Mouse (Mus musculus) sigmoid colon, adult 10 weeks (tissue): ENCODE results near the gene Npb. TPM values are rescaled to one million over a fixed set of nuclear protein-coding genes. Genes with fewer than 3 reads are reported as not detected.

Source experiments
- polyA plus RNA-seq: library from polyadenylated mRNA; stranded (reverse); fragments of 350-450 nt; fragmentation: Illumina TruSeq; extraction: RNeasy Lipid Tissue Mini Kit (QIAGEN cat#74804); gene quantifications from one replicate; pipeline ENCODE4 v1.2.3, GENCODE M21; 2014; ENCODE audit warnings: low read depth, low replicate concordance

Gene Npb
- polyA plus RNA-seq = not detected

DNA sequence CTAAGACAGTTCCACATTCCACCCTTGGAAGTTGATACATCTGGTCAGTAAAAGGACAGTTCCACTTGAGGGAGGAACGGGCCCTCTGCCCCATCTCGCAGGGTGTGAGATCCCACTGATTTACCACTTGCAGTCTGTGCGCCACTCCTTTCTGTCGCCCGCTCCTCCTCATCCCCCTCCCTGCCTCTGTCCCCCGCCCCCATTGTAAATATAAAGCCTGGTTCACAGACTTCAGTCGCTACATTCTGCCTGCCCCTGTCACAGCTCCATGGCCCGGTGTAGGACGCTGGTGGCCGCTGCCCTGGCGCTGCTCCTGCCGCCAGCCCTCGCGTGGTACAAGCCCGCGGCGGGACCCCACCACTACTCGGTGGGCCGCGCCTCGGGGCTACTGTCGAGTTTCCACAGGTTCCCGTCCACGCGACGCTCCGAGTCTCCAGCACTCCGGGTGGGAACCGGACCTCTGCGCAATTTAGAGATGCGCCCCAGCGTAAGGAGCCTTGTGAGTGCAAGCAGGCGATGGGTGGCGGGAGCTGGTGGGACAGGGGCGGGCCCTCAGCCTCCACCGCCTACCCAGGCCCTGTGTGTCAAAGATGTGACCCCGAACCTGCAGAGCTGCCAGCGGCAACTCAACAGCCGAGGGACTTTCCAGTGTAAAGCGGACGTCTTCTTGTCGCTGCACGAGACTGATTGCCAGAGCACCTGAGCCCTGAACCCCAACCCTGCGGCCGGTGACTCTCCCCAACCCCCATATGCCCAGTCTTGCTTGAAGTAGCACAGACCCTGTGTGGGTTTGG lies at the start of gene Npb:
Gene Npb (plus strand): TSS at position 237 of the 794 bp plus-strand sequence.

DNA sequence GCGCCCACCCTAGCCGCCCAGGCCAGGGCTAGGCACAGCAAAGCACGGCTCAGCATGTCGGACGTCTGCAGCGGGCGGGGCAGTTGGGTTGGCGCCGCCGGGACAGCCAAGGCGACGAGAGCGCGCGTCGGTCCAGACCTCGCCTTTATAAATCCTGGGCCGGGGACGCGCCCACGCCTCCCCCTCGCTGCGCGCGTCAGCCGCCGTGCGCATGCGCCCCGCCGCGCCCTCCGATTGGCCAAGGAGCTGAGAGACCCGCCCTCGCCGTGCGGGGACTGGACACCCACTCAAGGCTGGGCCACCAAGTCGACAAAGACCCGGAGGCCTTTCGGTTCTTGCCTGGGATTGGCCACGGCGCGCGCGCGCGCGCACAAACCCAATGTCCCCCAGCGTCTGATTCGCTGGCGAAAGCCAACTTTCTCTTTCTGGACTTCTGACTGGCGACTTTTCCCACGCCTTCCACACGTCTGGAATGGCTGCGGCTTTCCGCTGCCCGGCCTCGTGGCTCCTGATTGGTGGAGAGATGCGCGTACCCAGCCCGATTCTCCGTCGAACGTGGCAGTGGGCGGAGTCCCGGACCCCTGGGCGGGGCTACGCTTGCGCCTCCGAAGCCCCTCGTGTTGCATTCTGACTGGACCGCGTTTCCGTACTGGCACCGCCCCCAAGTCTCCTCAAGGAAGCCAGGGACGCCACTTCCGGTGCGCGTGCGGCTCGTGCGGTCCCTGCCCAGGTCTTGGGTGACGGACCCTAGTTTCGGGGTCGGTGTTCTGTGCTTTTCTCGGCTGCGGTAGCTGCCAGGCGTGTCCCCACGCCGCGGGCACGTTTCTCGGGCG lies 35.3 kb upstream of the Npb start, which contains the start of gene P4hb:
Gene P4hb (minus strand): TSS at position 502 of the 833 bp plus-strand sequence.

DNA sequence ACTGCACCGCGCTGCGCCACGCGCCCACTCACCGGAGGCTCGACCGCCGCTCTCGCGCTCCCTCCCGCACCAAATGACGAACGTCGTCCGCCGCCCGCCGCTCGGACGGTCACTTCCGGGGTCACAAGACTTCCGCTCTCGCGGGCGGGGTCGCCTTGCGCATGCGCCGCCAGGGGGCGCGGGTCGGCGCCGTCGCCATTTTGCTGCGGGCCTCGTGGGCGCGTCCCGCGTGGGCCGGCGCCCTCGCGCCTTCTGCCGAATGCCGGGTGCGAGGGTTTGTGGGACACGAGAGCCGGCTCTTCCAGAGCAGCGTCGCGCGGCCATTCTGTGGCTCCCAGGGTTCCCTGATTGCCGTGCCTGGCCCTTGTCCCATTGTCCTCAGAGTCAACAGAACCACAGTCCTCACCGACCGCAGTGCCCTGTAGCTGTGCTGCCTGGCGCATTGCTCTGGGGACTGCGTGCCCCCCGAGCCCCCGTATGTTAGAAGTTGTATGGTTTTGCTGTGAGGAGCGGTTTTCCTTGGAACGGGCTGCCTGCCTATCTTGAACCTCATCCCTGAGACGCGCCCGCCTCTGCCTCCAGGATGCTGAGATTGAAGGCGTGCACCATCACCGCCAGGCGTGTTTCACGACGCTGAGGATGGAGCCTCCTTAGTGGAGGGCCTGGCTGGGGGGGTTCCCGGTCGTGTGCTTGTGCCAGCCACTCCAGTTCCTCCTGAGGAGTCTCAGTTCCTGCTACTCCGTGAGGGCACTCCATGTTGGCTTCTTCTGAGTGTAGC lies 26.6 kb upstream of the Npb start, which contains the start of gene Arhgdia:
Gene Arhgdia (minus strand): TSS at position 135 of the 778 bp plus-strand sequence.

DNA sequence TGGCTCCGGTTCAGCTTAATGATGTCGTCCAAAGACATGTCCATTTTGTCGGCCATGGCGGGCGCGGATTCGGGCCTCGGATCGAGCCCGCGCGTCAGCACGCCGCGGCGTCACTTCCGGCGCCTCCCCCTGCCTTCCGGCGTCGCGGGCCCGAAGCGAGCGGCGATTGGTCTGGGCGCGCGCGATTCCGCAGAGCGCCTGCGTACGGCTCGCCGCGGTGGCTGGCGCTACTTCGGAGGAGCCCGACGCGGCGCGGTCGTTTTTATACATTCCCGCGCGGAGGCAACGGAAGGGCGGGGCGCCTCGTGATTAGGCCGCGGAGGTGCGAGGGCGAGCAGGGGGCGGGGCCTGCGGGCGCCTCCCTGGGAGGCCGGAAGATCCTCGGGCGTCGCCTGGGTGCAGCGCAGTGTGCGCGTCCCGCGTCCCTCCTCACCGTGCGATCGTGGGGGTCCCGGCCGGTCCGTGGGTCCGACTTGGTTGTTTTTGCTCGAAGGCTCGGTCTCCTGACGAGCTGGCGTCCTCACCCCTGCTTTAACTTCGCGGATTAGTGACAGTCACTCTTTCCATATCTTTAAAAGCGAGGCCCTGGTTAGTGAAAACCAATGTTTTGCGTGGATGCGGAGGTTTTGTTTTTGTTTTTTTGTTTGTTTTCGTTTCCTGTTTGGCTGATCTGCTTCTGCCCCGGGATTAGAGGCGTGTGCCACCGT lies 9.8 kb upstream of the Npb start, which contains the start of the genes Alyref and Anapc11:
Gene Alyref (minus strand): TSS at position 83 of the 707 bp plus-strand sequence.
Gene Anapc11 (plus strand): TSS at position 139 of the 707 bp plus-strand sequence.

DNA sequence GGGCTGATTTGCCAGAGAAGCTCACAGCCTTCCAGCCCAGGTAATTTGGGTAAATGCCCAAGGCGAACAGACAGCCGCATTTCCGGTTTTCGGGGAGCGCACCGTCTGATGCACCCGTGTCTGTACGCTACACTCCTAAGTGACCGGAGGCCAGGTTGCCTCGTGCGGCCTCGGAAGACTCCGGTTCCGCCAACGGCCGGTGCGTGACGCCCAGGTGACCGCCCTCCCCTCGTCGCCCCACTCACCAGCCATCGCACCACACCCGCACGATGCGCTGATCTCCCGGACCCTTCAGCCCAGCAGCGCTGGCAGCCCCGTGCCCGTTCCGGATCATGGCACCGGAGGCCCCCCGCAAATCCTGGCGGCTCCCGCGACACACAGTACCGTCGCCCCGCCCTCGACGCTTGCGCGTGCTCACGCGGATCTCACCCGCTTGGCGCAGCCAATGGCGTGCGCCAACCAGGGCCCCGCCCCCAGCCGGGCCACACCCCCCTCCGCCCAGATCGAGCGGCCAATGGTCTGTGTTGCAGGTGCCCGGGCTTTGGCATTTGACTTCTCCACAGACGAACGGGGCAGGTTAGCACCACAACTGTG lies 9.3 kb downstream of the Npb start, which contains the start of gene Pcyt2:
Gene Pcyt2 (minus strand): TSS at position 418 of the 594 bp plus-strand sequence.

DNA sequence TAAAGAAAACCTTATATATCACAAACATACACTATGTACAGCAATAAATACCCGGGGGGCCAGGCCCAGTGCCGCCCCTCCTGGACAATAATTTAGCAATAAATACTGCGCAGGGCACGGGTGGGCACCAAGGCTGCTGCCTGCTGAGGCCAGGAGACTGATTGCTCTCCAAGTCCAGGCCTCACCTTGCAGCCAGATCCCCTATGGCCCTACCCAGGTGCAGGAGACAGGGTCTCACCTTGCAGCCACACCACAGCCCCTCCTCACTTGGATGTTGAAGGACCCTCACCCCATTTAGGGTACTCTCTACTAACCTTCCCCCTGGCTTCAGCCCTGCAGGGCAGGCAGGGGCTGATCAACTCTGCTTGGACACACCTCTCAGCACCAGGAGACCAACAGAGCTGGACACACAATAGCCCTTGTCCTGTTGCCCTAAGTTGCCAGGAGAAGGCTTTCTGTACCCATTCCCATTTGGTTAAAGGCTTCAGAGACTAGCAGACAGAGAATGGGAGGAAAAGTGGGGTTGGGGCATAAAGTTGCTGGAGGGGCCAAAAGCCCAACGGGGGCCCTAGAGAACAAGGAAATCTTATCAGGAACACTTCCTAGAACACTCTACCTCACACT lies 17.0 kb downstream of the Npb start, which contains the start of gene Sirt7:
Gene Sirt7 (minus strand): TSS at position 89 of the 624 bp plus-strand sequence.

DNA sequence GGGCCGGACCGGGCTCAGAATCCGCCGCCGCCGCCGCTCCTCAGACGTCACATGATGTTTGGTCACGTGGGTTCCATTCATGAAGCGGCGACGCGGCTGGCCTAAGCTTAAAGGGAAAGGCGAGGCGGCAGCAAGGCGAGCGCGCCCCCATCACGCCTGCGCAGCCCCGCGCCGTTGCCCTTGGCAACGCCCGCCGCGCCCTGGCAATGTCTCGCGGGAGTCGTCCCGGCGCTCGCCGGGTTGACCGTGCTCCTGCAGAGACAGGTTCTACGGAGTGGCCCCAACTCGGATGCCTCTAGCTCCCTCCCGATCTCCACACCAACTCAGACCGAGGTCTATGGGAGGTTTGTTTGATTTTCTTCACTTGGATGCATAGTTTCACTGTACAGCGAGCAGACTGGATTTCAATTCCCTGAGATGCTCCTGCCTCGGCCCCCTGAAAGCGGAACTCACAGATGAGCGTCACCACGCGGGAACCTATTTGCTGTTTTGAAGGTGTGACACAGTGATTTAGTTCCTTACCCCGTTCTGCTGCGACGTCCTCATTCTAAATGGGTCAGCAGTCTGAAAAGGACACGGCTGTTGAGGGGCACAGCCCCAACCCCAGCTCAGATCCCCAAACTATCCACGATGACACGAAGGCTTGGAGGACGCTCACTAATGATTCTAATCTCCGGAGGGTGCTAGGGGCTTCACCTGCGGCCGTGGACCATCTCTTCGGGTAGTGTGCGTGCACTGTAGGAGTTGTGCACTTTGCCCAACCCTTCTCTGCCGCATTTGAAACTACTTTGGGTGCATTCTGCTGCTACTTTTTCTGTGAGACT lies 25.5 kb downstream of the Npb start, which contains the start of gene Mafg:
Gene Mafg (minus strand): TSS at position 81 of the 824 bp plus-strand sequence.

DNA sequence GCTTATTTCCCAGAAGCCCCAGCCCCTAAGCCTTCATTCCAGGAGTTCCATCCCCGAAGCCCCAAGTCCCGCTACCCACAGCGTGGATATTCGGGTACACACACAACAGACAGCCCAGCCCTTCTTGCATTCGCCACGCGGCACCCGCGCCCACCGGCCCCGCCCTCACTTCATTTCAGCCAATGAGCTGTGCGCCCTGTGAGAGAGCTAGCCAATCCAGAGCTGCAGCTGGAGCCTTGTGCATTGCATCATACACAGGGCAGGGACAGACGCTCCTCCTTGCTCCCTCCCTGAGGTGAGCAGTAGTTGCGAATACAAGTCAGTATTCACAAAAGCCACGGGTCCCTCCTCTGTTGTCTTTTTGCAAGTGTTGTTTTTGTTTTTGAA lies 35.3 kb downstream of the Npb start, which contains the start of gene Pycr1:
Gene Pycr1 (minus strand): TSS at position 169 of the 387 bp plus-strand sequence.

DNA sequence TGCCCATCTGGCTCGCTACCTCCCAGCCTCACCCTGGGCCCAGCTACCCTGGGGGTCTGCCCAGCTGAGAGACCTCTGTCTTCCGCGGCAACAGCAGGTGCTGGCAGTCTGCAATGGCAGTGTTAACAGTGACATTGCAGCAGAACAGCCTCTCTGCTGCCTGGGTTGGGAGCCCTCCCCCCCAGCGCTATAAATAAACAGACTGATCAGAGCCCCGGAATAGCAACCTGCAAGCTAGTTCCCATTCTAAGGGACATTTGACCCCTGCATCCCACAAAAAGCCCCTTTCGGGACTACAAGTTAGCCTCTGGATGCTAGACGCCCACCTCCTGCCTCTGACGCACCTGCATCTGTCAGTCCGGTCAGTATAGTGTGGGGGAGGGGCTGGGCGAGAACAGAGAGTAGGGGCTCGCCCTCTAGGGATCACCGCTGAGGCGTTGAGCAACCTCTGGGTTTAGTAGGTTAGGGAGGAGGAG lies 39.8 kb downstream of the Npb start, which contains the start of gene Myadml2:
Gene Myadml2 (minus strand): TSS at position 158 of the 476 bp plus-strand sequence.

Other genes starting within 250 kb of the Npb start
- gene Fscn2, start 246.9 kb upstream of the Npb start, polyA plus RNA-seq = not detected
- not detected for gene Faap100, start 229.7 kb upstream of the Npb start, polyA plus RNA-seq
- 13.2 TPM for gene Nploc4, start 170.8 kb upstream of the Npb start, polyA plus RNA-seq
- not detected for gene Tspan10, start 165.8 kb upstream of the Npb start, polyA plus RNA-seq
- gene Pde6g, start 155.0 kb upstream of the Npb start, polyA plus RNA-seq = not detected
- gene Oxld1, start 150.4 kb upstream of the Npb start, polyA plus RNA-seq = 0.63 TPM
- gene Ccdc137, start 150.4 kb upstream of the Npb start, polyA plus RNA-seq = 12.7 TPM
- 10.9 TPM for gene Arl16, start 140.9 kb upstream of the Npb start, polyA plus RNA-seq
- 4.1 TPM for gene Mrpl12, start 123.9 kb upstream of the Npb start, polyA plus RNA-seq
- gene Slc25a10, start 116.6 kb upstream of the Npb start, polyA plus RNA-seq = 1.6 TPM
- not detected for gene Gcgr, start 77.8 kb upstream of the Npb start, polyA plus RNA-seq
- gene Mcrip1, start 58.8 kb upstream of the Npb start, polyA plus RNA-seq = not detected
- gene Ppp1r27, start 57.3 kb upstream of the Npb start, polyA plus RNA-seq = not detected
- 172 TPM for gene P4hb, start 35.2 kb upstream of the Npb start, polyA plus RNA-seq
- gene Arhgdia, start 26.9 kb upstream of the Npb start, polyA plus RNA-seq = 30.1 TPM
- 24.4 TPM for gene Alyref, start 10.1 kb upstream of the Npb start, polyA plus RNA-seq
- 13.5 TPM for gene Anapc11, start 10.1 kb upstream of the Npb start, polyA plus RNA-seq
- 14.6 TPM for gene Pcyt2, start 9.5 kb downstream of the Npb start, polyA plus RNA-seq
- 13.4 TPM for gene Sirt7, start 16.8 kb downstream of the Npb start, polyA plus RNA-seq
- 13.6 TPM for gene Mafg, start 25.1 kb downstream of the Npb start, polyA plus RNA-seq
- 5.8 TPM for gene Pycr1, start 35.3 kb downstream of the Npb start, polyA plus RNA-seq
- gene Myadml2, start 39.7 kb downstream of the Npb start, polyA plus RNA-seq = not detected
- not detected for gene Notum, start 52.7 kb downstream of the Npb start, polyA plus RNA-seq
- 2.6 TPM for gene Aspscr1, start 64.5 kb downstream of the Npb start, polyA plus RNA-seq
- gene Cenpx, start 105.3 kb downstream of the Npb start, polyA plus RNA-seq = 1.8 TPM
- gene Lrrc45, start 105.4 kb downstream of the Npb start, polyA plus RNA-seq = 0.66 TPM
- gene Rac3, start 113.0 kb downstream of the Npb start, polyA plus RNA-seq = not detected
- 0.76 TPM for gene Dcxr, start 118.8 kb downstream of the Npb start, polyA plus RNA-seq
- 1.1 TPM for gene Cbr2, start 123.6 kb downstream of the Npb start, polyA plus RNA-seq
- gene Hmga1b, start 154.3 kb downstream of the Npb start, polyA plus RNA-seq = not detected
- 0.54 TPM for gene Rfng, start 175.7 kb downstream of the Npb start, polyA plus RNA-seq
- 5.2 TPM for gene Gps1, start 175.8 kb downstream of the Npb start, polyA plus RNA-seq
- gene Dus1l, start 187.9 kb downstream of the Npb start, polyA plus RNA-seq = 4.3 TPM
- gene Fasn, start 216.1 kb downstream of the Npb start, polyA plus RNA-seq = 2.1 TPM